Mouse (Mus musculus) midbrain, embryonic 10.5 days (tissue): ENCODE results near the gene Dock10. TPM values are rescaled to one million over a fixed set of nuclear protein-coding genes. Genes with fewer than 3 reads are reported as not detected.

ENCODE experiments used
- DNase-seq: peaks from one replicate; pipeline ENCODE4 v3.0.0-alpha.2; 2017; ENCODE audit warnings: low spot score
- H3K27ac ChIP-seq: fragments of 300-500 bp; sonication (generic); replicated peaks from 2 replicates; pipeline ENCODE4 v1.5.1; 2016; ENCODE audit warnings: mild to moderate bottlenecking
- H3K27me3 ChIP-seq: fragments of 300-500 bp; sonication (generic); 2 replicates; pipeline ENCODE4 v1.6.1; 2016; ENCODE audit warnings: low read depth, mild to moderate bottlenecking; ENCODE audit not compliant: poor library complexity, severe bottlenecking
- H3K36me3 ChIP-seq: fragments of 300-500 bp; sonication (generic); 2 replicates; pipeline ENCODE4 v1.6.1; 2016; ENCODE audit warnings: mild to moderate bottlenecking, moderate library complexity
- H3K4me1 ChIP-seq: fragments of 300-500 bp; sonication (generic); 2 replicates; pipeline ENCODE4 v1.6.1; 2016
- H3K4me3 ChIP-seq: fragments of 300-500 bp; sonication (generic); 2 replicates; pipeline ENCODE4 v1.5.1; 2016; ENCODE audit warnings: mild to moderate bottlenecking, moderate library complexity
- H3K9me3 ChIP-seq: fragments of 300-500 bp; sonication (generic); replicated peaks from 2 replicates; pipeline ENCODE4 v1.6.1; 2016; ENCODE audit warnings: mild to moderate bottlenecking
- WGBS: fragments of 180-500 bp; shearing (Covaris S2); methylation state at CpG from one replicate; pipeline ENCODE4 v1.1.7; 2016; 5-methylcytosine and 5-hydroxymethylcytosine counted together
- polyA plus RNA-seq: library from polyadenylated mRNA; unstranded; fragments of >200 nt; fragmentation: Nextera tagmentation; extraction: Ambion mirVana; gene quantifications from 2 replicates; pipeline ENCODE4 v1.2.1, GENCODE M21; 2016

Dock10 gene
- polyA plus RNA-seq, 1 experiment from 2014 or later, result 1.9 TPM

- no peaks in the 10 kb centered on the region for H3K36me3 ChIP-seq
- WGBS, result 92% methylated on average over 5 of the region's 5 CpGs
Observed at GRCm38 (mm10) chr1:80614750-80615149, 143.6 kb downstream of the Dock10 start.

GRCm38 (mm10) chr1:80613395-80614011 lies 144.8 kb downstream of the Dock10 start:
- 87% methylated on average over 4 of the region's 4 CpGs for WGBS

More at GRCm38 (mm10) chr1:80614750-80615149, 143.6 kb downstream of the Dock10 start:
- Histone ChIP-seq H3K4me1 (no peaks in the 10 kb centered on the region), H3K4me3 (no peak overlapping the region), H3K27me3 (no peaks in the 10 kb centered on the region), H3K27ac (no peak overlapping the region), H3K9me3 (no peaks in the 10 kb centered on the region)
- no peak for DNase-seq

GRCm38 (mm10) chr1:80607546-80607945 lies 150.8 kb downstream of the Dock10 start:
- Histone ChIP-seq H3K36me3 (no peaks in the 10 kb centered on the region), H3K4me1 (0 out of 2 replicates have a peak, but pooled peaks cover 3% of the 10 kb centered on the region), H3K4me3 (no peak overlapping the region), H3K27ac (no peak overlapping the region), H3K9me3 (no peaks in the 10 kb centered on the region), H3K27me3 (no peaks in the 10 kb centered on the region)
- no peak for DNase-seq
- 93% methylated on average over 4 of the region's 4 CpGs for WGBS

More at GRCm38 (mm10) chr1:80613395-80614011, 144.8 kb downstream of the Dock10 start:
- H3K9me3 ChIP-seq, result no peaks in the 10 kb centered on the region
- H3K27ac ChIP-seq, result no peak overlapping the region
- H3K4me1 ChIP-seq, result no peaks in the 10 kb centered on the region
- H3K4me3 ChIP-seq, result no peak overlapping the region
- no peaks in the 10 kb centered on the region for H3K36me3 ChIP-seq
- no peak for DNase-seq
- H3K27me3 ChIP-seq, result no peaks in the 10 kb centered on the region

GRCm38 (mm10) chr1:80606131-80606754 lies 152.1 kb downstream of the Dock10 start:
- H3K9me3 ChIP-seq, result no peaks in the 10 kb centered on the region
- 0 out of 2 replicates have a peak, but pooled peaks cover 3% of the 10 kb centered on the region for H3K4me1 ChIP-seq
- WGBS, result 74% methylated on average over 8 of the region's 8 CpGs
- no peak overlapping the region for H3K27ac ChIP-seq
- no peaks in the 10 kb centered on the region for H3K27me3 ChIP-seq
- no peak overlapping the region for H3K4me3 ChIP-seq
- H3K36me3 ChIP-seq, result no peaks in the 10 kb centered on the region
- no peak for DNase-seq

DNA sequence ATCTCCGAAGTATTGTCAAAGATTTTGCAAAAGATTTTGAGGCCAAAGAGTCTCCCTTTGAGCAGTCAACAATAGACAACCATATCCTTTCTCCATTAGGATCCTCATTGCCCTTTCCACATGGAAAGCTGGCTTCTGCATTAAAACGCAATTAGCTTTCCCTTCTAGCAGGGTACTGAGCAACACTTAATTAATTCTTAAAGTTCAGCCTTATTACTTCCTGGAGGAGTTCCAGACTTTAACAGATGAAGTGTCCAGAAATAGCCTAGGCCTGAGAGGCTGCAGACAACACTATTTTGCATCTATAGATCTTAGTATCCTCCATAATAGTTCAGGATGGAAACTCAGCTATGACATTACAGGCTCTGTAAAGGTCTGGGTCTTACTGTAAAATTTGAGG lies 154.0 kb downstream of the Dock10 start:
- H3K4me3 ChIP-seq, result no peak overlapping the region
- DNase-seq, result no peak
- no peak overlapping the region for H3K27ac ChIP-seq
- no peaks in the 10 kb centered on the region for H3K36me3 ChIP-seq
- WGBS, result 79% methylated on average over 2 of the region's 2 CpGs
- no peaks in the 10 kb centered on the region for H3K9me3 ChIP-seq
- H3K4me1 ChIP-seq, result 0 out of 2 replicates have a peak, but pooled peaks cover 3% of the 10 kb centered on the region
- H3K27me3 ChIP-seq, result no peaks in the 10 kb centered on the region

DNA sequence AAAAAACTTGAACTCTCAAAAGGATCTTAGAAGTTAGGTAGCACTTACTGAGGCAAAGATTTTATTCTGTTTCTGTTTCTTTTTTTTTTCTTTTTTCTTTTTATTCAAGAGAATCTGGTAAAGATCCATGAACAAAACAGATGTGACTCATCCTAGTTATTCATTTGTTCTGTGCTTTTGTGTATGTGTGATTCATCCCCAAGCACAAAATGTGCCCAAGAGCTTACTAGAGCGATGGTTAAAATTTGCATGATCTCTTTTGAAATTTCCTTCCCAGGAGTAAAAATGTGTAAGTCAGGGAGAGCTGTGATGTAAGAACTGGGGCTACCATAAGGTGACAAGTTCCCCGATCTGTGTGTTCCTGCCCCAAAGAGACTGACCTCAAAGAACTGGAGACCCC lies 155.2 kb downstream of the Dock10 start:
- no peak overlapping the region for H3K4me3 ChIP-seq
- H3K9me3 ChIP-seq, result no peaks in the 10 kb centered on the region
- H3K4me1 ChIP-seq, result 0 out of 2 replicates have a peak, but pooled peaks cover 3% of the 10 kb centered on the region
- DNase-seq, result no peak
- H3K36me3 ChIP-seq, result no peaks in the 10 kb centered on the region
- H3K27ac ChIP-seq, result no peak overlapping the region
- 83% methylated on average over 2 of the region's 2 CpGs for WGBS
- H3K27me3 ChIP-seq, result no peaks in the 10 kb centered on the region

- no peaks in the 10 kb centered on the region for H3K9me3 ChIP-seq
- H3K4me3 ChIP-seq, result no peak overlapping the region
- no peak overlapping the region for H3K27ac ChIP-seq
- no peaks in the 10 kb centered on the region for H3K27me3 ChIP-seq
- no peaks in the 10 kb centered on the region for H3K4me1 ChIP-seq
- 88% methylated on average over 5 of the region's 5 CpGs for WGBS
- no peaks in the 10 kb centered on the region for H3K36me3 ChIP-seq
- DNase-seq, result no peak
Observed at GRCm38 (mm10) chr1:80583281-80583680, 175.0 kb downstream of the Dock10 start.

DNA sequence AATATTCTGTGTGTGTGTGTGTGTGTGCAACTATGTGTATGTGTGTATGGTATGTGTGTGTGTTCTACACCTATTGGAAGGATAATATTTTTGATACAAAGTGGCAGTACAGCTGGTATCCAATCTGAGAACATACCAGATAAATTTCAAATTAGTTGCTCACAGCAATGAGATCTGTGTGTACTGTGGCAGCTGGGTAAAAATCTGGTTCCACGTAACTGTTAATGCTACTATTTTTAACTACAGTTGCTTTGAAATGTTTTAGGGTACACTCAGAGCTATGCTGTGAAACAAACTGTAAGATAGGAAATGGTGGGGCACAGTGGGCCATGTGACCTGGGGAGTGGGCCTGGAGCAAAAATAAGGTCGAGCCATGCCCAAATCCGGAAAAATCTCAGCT lies 176.1 kb downstream of the Dock10 start:
- DNase-seq, result no peak
- H3K27ac ChIP-seq, result no peak overlapping the region
- H3K4me1 ChIP-seq, result no peaks in the 10 kb centered on the region
- no peaks in the 10 kb centered on the region for H3K27me3 ChIP-seq
- 96% methylated on average over 3 of the region's 3 CpGs for WGBS
- H3K36me3 ChIP-seq, result no peaks in the 10 kb centered on the region
- no peaks in the 10 kb centered on the region for H3K9me3 ChIP-seq
- H3K4me3 ChIP-seq, result no peak overlapping the region

DNA sequence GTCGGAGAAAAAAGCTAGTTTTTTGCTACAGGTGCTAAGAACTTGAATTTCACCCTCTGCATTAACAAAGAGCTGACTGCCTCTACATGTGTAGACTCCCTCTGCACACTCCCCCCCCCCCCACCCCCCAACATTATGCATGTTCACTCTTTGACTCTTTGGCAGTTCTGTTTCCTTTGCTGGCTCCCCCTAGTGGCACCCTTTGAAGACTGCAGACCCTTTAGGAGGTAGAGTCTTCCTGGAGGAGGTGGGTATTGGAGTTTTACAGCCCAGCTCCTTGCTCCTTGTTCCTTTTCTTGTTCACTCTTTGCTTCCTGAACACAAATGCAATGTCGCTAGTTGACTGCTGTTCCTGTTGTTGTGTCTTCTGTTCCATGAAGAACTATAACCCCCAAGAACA lies 181.4 kb downstream of the Dock10 start:
- Histone ChIP-seq H3K4me3 (no peak overlapping the region), H3K9me3 (no peaks in the 10 kb centered on the region), H3K4me1 (no peaks in the 10 kb centered on the region), H3K36me3 (no peaks in the 10 kb centered on the region), H3K27ac (no peak overlapping the region), H3K27me3 (no peaks in the 10 kb centered on the region)
- 80% methylated on average over 2 of the region's 2 CpGs for WGBS
- DNase-seq, result no peak

DNA sequence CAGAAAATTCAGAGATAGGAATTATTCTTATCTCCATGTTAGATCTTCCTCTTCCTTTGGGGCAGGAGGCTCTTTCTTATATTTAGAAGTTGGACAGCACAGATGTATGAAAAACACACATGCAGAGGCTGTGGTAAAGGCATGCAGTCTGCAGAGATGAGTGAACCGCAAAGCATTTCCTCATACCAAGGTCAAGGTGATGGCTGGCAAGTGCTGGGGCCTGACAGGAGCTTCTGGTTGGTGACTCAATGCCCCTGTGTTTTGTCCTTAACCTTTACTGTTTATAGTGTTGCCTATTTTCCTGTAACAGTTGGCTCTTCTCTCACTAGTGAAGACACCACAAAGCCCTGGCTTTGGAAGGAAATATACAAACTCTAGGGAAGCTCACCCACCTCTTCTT lies 201.9 kb downstream of the Dock10 start:
- 92% methylated on average over 1 of the region's 1 CpGs for WGBS
- Histone ChIP-seq H3K27ac (no peak overlapping the region), H3K4me3 (no peak overlapping the region)

DNA sequence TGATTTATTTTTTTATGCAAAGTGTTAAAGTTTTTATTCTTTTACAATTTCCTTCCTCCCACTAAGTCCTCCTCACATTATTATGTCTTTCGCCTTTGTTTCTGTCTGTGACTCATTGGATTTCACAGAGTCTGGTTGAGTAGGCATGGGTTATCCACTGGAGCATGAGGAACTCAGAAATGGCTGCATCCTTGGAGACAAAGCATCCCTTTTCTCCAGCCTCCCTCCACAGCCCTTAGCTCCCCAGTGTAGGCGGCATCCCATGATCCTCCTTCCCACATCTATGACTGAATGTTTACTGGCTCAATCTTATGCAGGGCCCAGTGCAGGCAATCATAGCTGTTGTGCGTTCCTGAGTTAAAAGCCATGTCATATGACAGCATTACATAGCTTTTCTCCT lies 216.8 kb downstream of the Dock10 start:
- Histone ChIP-seq H3K36me3 (no peaks in the 10 kb centered on the region), H3K27me3 (no peaks in the 10 kb centered on the region)

More for the DNA sequence above, 201.9 kb downstream of the Dock10 start:
- no peak for DNase-seq
- Histone ChIP-seq H3K4me1 (no peaks in the 10 kb centered on the region), H3K36me3 (no peaks in the 10 kb centered on the region), H3K27me3 (no peaks in the 10 kb centered on the region), H3K9me3 (no peaks in the 10 kb centered on the region)

DNA sequence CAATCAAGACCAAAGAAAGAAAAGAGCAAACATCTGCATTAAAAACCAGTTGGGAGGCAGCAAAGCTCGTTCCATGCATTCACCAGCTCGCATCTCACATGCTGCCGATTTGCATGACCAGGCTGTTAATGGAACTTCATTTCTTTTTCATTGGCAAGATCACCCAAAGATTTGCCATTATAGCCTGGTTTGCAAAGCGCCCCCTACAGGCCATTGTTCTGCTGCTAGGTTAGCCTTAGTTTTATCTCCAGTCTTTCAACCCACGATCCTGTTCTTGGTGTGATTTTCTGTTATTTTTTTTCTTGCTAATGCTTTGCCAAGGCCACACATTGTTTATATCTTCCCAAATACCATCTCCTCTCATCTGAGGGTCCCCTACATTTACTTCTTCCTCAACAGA lies 236.1 kb downstream of the Dock10 start:
- Histone ChIP-seq H3K4me1 (no peaks in the 10 kb centered on the region), H3K9me3 (no peaks in the 10 kb centered on the region), H3K4me3 (no peak overlapping the region), H3K36me3 (no peaks in the 10 kb centered on the region), H3K27me3 (no peaks in the 10 kb centered on the region), H3K27ac (no peak overlapping the region)
- no peak for DNase-seq
- 65% methylated on average over 5 of the region's 5 CpGs for WGBS

More for the DNA sequence above, 216.8 kb downstream of the Dock10 start:
- 89% methylated on average over 3 of the region's 3 CpGs for WGBS
- no peak for DNase-seq
- Histone ChIP-seq H3K9me3 (no peaks in the 10 kb centered on the region), H3K4me1 (no peaks in the 10 kb centered on the region), H3K27ac (no peak overlapping the region), H3K4me3 (no peak overlapping the region)

DNA sequence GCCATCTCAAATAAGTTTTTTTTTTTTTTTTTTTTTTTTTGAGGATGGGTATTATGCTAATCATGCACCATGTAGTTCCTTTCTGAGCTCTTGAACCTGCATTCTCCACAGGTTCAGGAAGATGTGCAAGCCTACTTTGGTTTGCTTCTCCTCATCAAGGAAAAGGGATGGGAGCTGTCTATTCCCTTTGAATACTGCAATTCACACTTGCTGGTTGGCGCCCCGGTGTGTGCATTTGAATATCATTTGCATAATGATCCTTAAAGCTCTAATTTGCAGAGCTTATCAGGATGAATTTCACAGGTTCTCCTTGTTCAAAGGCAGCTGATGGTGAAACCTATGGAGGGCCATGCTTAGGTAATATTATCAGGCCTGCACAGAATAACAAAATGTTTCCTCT lies 237.9 kb downstream of the Dock10 start:
- H3K4me3 ChIP-seq, result no peak overlapping the region
- DNase-seq, result no peak
- H3K36me3 ChIP-seq, result no peaks in the 10 kb centered on the region
- WGBS, result 51% methylated on average over 2 of the region's 2 CpGs
- no peak overlapping the region for H3K27ac ChIP-seq
- H3K4me1 ChIP-seq, result no peaks in the 10 kb centered on the region
- H3K27me3 ChIP-seq, result no peaks in the 10 kb centered on the region
- no peaks in the 10 kb centered on the region for H3K9me3 ChIP-seq
